Mouse (Mus musculus): ENCODE data around the gene Elfn1. TPM values are rescaled to one million over a fixed set of nuclear protein-coding genes. Genes with fewer than 3 reads are reported as not detected.

The Elfn1 gene
- polyA plus RNA-seq, 1 experiment from 2014 or later = 0.09 TPM

DNA sequence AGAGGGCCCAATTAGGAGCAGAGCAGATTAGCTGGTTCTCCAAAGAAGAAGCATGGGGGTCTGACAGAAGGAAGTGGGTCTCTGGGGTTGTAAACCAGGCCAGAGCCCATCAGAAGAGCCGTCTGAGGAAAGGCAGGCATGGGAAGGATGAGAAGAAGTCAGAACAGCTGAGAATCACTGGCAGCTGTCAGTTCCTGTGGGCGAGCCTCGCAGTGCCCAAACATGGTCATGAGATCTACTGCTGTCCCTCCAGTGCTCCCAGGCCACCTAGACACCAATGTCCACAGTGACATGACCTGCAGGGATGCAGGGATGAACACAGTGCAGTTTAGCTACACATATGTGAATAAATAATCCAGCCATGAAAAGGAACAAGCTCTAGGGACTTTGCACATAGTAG is 102.7 kb downstream of the Elfn1 start:
- Histone ChIP-seq H3K4me2 (replicated peaks; ENCODE audit: low read depth, low read length) (no peak overlapping the region), H3K27me3 (ENCODE audit: control insufficient read depth, insufficient read depth, low read length) (no peaks in the 10 kb centered on the region), H3K4me3 (ENCODE audit: low read depth, low read length) (no peak overlapping the region), H3K4me1 (ENCODE audit: control insufficient read depth, insufficient read depth, low read length) (0 out of 2 replicates have a peak, but pooled peaks cover 3% of the 10 kb centered on the region), H3K27ac (ENCODE audit: low read length) (no peak overlapping the region), H3K9me3 (ENCODE audit: control insufficient read depth, low read depth, low read length) (no peaks in the 10 kb centered on the region), H3K36me3 (ENCODE audit: control insufficient read depth, insufficient read depth, low read length) (no peaks in the 10 kb centered on the region), H3K9ac (replicated peaks; ENCODE audit: low read depth, low read length) (no peak overlapping the region)
- WGBS = 77% methylated on average over 3 of the region's 3 CpGs
- no peak for ATAC-seq (ENCODE audit: insufficient number of reproducible peaks, insufficient read depth, low FRiP score, low read depth)

DNA sequence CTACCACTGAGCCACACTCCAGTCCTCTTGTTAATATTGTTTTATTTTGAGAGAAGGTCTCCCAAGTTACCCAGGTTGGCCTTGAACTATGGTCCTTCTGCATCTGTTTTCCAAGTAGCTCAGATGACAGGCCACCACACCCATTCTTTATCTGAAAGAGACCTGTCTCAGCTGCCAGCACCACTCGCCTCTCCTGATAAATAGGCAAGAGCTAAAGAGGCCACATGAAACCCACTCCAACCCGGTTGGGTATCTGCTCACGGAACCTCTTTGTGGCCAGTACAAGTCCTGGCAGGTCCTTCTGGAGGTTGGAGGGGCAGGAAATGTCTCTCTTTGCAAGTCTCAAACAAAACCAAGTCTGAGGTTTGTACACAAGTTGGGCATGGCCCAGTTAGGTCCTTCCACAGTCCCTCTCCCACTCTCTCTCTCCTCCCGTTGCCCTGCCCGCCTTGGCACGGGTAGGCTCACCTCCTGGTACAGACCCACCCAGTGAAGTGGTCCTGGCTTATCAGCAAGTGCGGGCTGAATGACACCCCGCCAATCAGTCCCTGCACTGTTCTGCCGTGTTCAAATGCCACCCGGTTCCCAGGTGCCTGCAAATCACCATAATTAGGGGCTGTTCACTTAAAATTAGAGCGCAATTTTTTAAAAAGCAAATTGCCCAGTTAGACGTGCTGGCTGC is 104.7 kb downstream of the Elfn1 start:
- no peaks in the 10 kb centered on the region for H3K9me3 ChIP-seq (ENCODE audit: control insufficient read depth, low read depth, low read length)
- ATAC-seq (ENCODE audit: insufficient number of reproducible peaks, insufficient read depth, low FRiP score, low read depth) = 0 out of 2 replicates have a peak, but pooled peaks have one; percentile 42
- 81% methylated on average over 12 of the region's 12 CpGs for WGBS

DNA sequence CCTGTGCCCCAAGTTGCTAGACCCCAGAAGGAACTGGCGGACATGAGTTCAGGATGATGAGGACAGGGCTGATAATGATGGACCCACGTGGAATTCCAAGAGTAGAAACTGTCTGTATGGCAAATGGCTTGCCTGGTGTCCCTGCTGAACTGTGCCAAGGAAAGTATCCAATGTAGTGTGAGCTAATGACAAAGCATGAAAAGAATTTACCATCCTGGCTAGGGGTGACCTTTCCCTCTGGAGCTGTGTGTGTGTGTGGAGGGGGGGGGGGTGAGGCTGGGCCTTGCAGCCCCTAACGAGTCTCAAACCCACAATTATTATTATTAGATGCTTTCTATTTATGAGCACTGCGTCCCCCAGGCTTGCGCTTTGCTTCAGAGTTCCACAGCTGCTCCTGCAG is 105.9 kb downstream of the Elfn1 start:
- Histone ChIP-seq H3K4me3 (ENCODE audit: low read depth, low read length) (no peak overlapping the region), H3K27me3 (ENCODE audit: control insufficient read depth, insufficient read depth, low read length) (no peaks in the 10 kb centered on the region), H3K9ac (replicated peaks; ENCODE audit: low read depth, low read length) (no peak overlapping the region), H3K4me1 (ENCODE audit: control insufficient read depth, insufficient read depth, low read length) (no peaks in the 10 kb centered on the region), H3K36me3 (ENCODE audit: control insufficient read depth, insufficient read depth, low read length) (no peaks in the 10 kb centered on the region), H3K4me2 (replicated peaks; ENCODE audit: low read depth, low read length) (no peak overlapping the region), H3K9me3 (ENCODE audit: control insufficient read depth, low read depth, low read length) (no peaks in the 10 kb centered on the region), H3K27ac (ENCODE audit: low read length) (no peak overlapping the region)
- whole genome bisulfite sequencing = 76% methylated on average over 5 of the region's 5 CpGs
- no peak for ATAC-seq (ENCODE audit: insufficient number of reproducible peaks, insufficient read depth, low FRiP score, low read depth)

More for the DNA sequence above, 104.7 kb downstream of the Elfn1 start:
- Histone ChIP-seq H3K9ac (replicated peaks; ENCODE audit: low read depth, low read length) (no peak overlapping the region), H3K27me3 (ENCODE audit: control insufficient read depth, insufficient read depth, low read length) (no peaks in the 10 kb centered on the region), H3K4me3 (ENCODE audit: low read depth, low read length) (no peak overlapping the region), H3K4me1 (ENCODE audit: control insufficient read depth, insufficient read depth, low read length) (no peaks in the 10 kb centered on the region), H3K36me3 (ENCODE audit: control insufficient read depth, insufficient read depth, low read length) (no peaks in the 10 kb centered on the region), H3K27ac (ENCODE audit: low read length) (no peak overlapping the region), H3K4me2 (replicated peaks; ENCODE audit: low read depth, low read length) (no peak overlapping the region)

DNA sequence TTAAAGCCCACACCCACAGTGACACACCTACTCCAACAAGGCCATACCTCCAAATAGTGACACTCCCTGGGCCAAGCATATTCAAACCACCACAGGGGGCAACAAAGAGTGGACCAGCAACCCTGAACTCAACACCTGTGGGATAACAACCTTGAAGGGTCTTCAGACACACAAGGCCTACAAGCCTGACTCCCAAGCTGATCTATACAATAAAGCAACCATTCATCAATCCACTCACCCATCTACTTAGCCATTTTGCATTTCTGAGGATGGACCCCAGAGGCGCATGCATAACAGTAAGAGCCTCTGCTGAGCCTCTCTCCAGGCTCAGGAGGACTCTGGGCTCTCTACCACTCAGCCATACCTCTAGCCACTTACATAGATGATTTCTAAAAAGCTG is 109.2 kb downstream of the Elfn1 start:
- no peak for ATAC-seq (ENCODE audit: insufficient number of reproducible peaks, insufficient read depth, low FRiP score, low read depth)
- Histone ChIP-seq H3K4me2 (replicated peaks; ENCODE audit: low read depth, low read length) (no peak overlapping the region), H3K9ac (replicated peaks; ENCODE audit: low read depth, low read length) (no peak overlapping the region), H3K36me3 (ENCODE audit: control insufficient read depth, insufficient read depth, low read length) (no peaks in the 10 kb centered on the region), H3K9me3 (ENCODE audit: control insufficient read depth, low read depth, low read length) (no peaks in the 10 kb centered on the region), H3K4me3 (ENCODE audit: low read depth, low read length) (no peak overlapping the region), H3K27ac (ENCODE audit: low read length) (no peak overlapping the region), H3K27me3 (ENCODE audit: control insufficient read depth, insufficient read depth, low read length) (no peaks in the 10 kb centered on the region), H3K4me1 (ENCODE audit: control insufficient read depth, insufficient read depth, low read length) (no peaks in the 10 kb centered on the region)
- WGBS = 90% methylated on average over 1 of the region's 1 CpGs

DNA sequence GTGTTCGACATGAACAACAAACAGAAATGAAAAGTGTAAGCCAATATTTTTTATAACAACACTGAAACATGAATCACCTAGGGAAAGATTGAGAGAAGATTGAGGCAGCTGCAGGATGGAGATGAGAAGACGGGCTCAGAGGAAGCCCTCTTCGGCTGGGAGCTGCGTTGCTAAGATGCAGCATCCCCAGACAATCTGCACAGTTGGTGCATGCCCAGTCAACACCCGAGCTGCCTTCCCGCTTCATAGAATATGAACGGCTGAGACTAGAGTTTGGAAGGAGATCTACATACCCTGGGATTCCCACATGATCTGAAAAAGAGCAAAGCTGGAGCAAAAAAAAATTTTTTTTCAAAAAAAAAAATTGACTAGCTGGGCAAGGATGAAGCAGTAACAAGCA is 111.0 kb downstream of the Elfn1 start:
- Histone ChIP-seq H3K9ac (replicated peaks; ENCODE audit: low read depth, low read length) (no peak overlapping the region), H3K4me1 (ENCODE audit: control insufficient read depth, insufficient read depth, low read length) (no peaks in the 10 kb centered on the region), H3K4me2 (replicated peaks; ENCODE audit: low read depth, low read length) (no peak overlapping the region), H3K27me3 (ENCODE audit: control insufficient read depth, insufficient read depth, low read length) (no peaks in the 10 kb centered on the region), H3K36me3 (ENCODE audit: control insufficient read depth, insufficient read depth, low read length) (no peaks in the 10 kb centered on the region), H3K27ac (ENCODE audit: low read length) (no peak overlapping the region), H3K9me3 (ENCODE audit: control insufficient read depth, low read depth, low read length) (no peaks in the 10 kb centered on the region), H3K4me3 (ENCODE audit: low read depth, low read length) (no peak overlapping the region)
- 88% methylated on average over 7 of the region's 7 CpGs for WGBS
- ATAC-seq (ENCODE audit: insufficient number of reproducible peaks, insufficient read depth, low FRiP score, low read depth) = no peak

DNA sequence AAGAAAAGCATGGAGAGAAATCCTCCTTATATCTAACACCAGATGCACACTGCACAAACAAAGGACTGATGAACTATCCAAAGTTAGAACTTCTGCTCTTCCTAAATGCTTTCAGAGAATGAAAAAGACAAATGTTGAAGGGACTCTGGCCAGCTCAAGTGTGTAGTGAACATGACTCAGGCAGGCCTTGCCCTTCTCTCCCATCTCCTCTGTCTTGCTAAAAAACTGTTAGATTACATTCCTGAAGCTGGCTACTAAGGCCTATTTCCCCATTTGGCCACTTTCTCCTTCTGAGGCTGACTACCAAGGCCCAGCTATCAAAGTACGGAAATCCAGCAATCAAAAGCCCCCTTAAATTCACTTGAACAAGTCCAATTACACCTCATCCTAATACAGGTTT is 111.9 kb downstream of the Elfn1 start:
- no peaks in the 10 kb centered on the region for H3K9me3 ChIP-seq (ENCODE audit: control insufficient read depth, low read depth, low read length)
- WGBS = 93% methylated on average over 1 of the region's 1 CpGs
- ATAC-seq (ENCODE audit: insufficient number of reproducible peaks, insufficient read depth, low FRiP score, low read depth) = no peak
- H3K4me2 ChIP-seq (replicated peaks; ENCODE audit: low read depth, low read length) = no peak overlapping the region
- no peak overlapping the region for H3K4me3 ChIP-seq (ENCODE audit: low read depth, low read length)
- H3K4me1 ChIP-seq (ENCODE audit: control insufficient read depth, insufficient read depth, low read length) = no peaks in the 10 kb centered on the region
- no peak overlapping the region for H3K27ac ChIP-seq (ENCODE audit: low read length)
- no peak overlapping the region for H3K9ac ChIP-seq (replicated peaks; ENCODE audit: low read depth, low read length)
- H3K27me3 ChIP-seq (ENCODE audit: control insufficient read depth, insufficient read depth, low read length) = no peaks in the 10 kb centered on the region
- H3K36me3 ChIP-seq (ENCODE audit: control insufficient read depth, insufficient read depth, low read length) = no peaks in the 10 kb centered on the region

DNA sequence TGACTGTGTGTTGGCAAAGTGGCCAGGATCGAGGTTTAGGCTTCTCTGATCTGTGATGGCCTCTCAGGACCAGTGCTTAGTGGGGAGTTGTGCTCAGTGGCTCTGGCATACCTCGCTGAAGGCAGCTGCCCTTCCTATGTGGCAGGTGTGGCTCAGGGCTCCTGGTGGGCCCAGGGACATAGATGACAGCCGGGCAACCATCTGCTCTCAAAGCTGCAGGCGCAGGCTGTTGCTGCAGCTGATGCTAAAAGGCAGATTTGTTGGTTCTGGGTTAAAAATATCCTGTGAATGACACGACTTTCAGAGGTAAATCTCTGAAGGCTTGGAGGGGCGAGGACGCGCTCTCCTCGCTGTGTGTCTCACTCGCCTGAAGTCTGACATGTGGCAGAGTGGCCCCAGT is 114.0 kb downstream of the Elfn1 start:
- no peak for ATAC-seq (ENCODE audit: insufficient number of reproducible peaks, insufficient read depth, low FRiP score, low read depth)
- Histone ChIP-seq H3K27me3 (ENCODE audit: control insufficient read depth, insufficient read depth, low read length) (no peaks in the 10 kb centered on the region), H3K36me3 (ENCODE audit: control insufficient read depth, insufficient read depth, low read length) (no peaks in the 10 kb centered on the region), H3K4me1 (ENCODE audit: control insufficient read depth, insufficient read depth, low read length) (no peaks in the 10 kb centered on the region), H3K27ac (ENCODE audit: low read length) (no peak overlapping the region), H3K9ac (replicated peaks; ENCODE audit: low read depth, low read length) (no peak overlapping the region), H3K4me2 (replicated peaks; ENCODE audit: low read depth, low read length) (no peak overlapping the region), H3K4me3 (ENCODE audit: low read depth, low read length) (no peak overlapping the region), H3K9me3 (ENCODE audit: control insufficient read depth, low read depth, low read length) (no peaks in the 10 kb centered on the region)
- WGBS = 83% methylated on average over 10 of the region's 10 CpGs

DNA sequence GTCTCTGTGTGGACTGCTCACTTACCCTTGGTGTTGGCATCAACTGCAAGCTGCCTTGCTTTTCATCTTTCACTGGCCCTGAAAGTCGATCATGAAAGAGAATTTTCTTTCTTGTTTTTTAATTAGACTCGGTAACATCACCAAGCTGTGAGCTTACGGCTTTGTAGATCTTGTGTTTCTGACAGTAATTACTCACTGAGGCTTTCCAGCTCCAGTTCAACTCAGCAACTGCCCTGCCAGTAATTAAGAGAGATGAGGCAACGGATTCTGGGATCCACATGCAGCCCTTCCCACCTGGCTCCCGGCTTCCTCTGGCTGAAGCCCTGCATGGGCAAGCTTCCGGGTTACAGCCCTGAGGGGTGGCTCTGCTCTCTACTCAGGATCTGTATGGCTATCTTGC is 115.1 kb downstream of the Elfn1 start:
- Histone ChIP-seq H3K9me3 (ENCODE audit: control insufficient read depth, low read depth, low read length) (no peaks in the 10 kb centered on the region), H3K27me3 (ENCODE audit: control insufficient read depth, insufficient read depth, low read length) (no peaks in the 10 kb centered on the region), H3K4me2 (replicated peaks; ENCODE audit: low read depth, low read length) (no peak overlapping the region), H3K9ac (replicated peaks; ENCODE audit: low read depth, low read length) (no peak overlapping the region), H3K4me1 (ENCODE audit: control insufficient read depth, insufficient read depth, low read length) (no peaks in the 10 kb centered on the region), H3K36me3 (ENCODE audit: control insufficient read depth, insufficient read depth, low read length) (no peaks in the 10 kb centered on the region), H3K27ac (ENCODE audit: low read length) (no peak overlapping the region), H3K4me3 (ENCODE audit: low read depth, low read length) (no peak overlapping the region)
- no peak for ATAC-seq (ENCODE audit: insufficient number of reproducible peaks, insufficient read depth, low FRiP score, low read depth)
- 79% methylated on average over 6 of the region's 6 CpGs for WGBS

DNA sequence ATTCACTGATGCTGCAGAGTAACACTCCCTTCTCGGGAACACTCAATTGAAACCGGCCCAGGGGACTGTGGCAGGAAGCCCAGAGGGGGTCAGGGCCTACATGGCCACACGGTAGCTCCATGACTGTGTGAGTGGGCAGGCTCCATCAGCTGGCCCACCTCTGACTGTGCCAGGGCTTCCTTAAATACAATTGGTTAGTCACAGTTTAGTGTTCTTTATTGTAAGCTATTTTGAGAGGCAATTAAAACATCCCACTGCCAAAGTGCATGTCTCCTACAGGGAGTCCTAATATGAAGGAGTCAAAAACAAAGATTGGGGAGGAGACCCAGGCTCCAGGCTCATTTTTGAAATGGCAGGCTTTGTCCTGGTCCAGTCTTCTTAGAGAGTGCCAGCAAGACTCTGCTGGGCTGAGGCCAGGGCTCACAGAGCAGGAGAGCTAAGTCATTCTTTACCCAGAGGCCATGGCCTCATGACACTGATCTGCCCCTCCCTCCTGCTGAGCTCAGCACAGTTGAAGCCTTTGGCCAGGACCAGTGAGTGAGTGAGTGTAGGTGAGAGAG is 116.3 kb downstream of the Elfn1 start:
- H3K36me3 ChIP-seq (ENCODE audit: control insufficient read depth, insufficient read depth, low read length) = no peaks in the 10 kb centered on the region
- H3K4me3 ChIP-seq (ENCODE audit: low read depth, low read length) = no peak overlapping the region
- H3K4me1 ChIP-seq (ENCODE audit: control insufficient read depth, insufficient read depth, low read length) = no peaks in the 10 kb centered on the region
- H3K27ac ChIP-seq (ENCODE audit: low read length) = no peak overlapping the region
- H3K27me3 ChIP-seq (ENCODE audit: control insufficient read depth, insufficient read depth, low read length) = no peaks in the 10 kb centered on the region
- no peak for ATAC-seq (ENCODE audit: insufficient number of reproducible peaks, insufficient read depth, low FRiP score, low read depth)
- H3K9me3 ChIP-seq (ENCODE audit: control insufficient read depth, low read depth, low read length) = no peaks in the 10 kb centered on the region
- no peak overlapping the region for H3K4me2 ChIP-seq (replicated peaks; ENCODE audit: low read depth, low read length)
- no peak overlapping the region for H3K9ac ChIP-seq (replicated peaks; ENCODE audit: low read depth, low read length)
- 68% methylated on average over 3 of the region's 3 CpGs for WGBS
